Mouse (Mus musculus) thymus, adult 2 months (tissue): ENCODE results near the gene Flnb.

Experiments
- CTCF ChIP-seq: fragments of 200-500 bp; IDR thresholded peaks from 2 replicates; pipeline ENCODE4 v1.5.1; 2012; ENCODE audit warnings: mild to moderate bottlenecking, control low read depth, low read length, moderate library complexity, borderline replicate concordance; ENCODE audit not compliant: control insufficient read depth, poor library complexity, insufficient read depth; ENCODE audit errors: extremely low read depth
- POLR2A ChIP-seq: fragments of 200-500 bp; IDR thresholded peaks from 2 replicates; pipeline ENCODE4 v1.6.1; 2012; ENCODE audit warnings: mild to moderate bottlenecking, low read length, control low read depth, moderate library complexity; ENCODE audit not compliant: control insufficient read depth, poor library complexity, insufficient read depth; ENCODE audit errors: extremely low read depth

DNA sequence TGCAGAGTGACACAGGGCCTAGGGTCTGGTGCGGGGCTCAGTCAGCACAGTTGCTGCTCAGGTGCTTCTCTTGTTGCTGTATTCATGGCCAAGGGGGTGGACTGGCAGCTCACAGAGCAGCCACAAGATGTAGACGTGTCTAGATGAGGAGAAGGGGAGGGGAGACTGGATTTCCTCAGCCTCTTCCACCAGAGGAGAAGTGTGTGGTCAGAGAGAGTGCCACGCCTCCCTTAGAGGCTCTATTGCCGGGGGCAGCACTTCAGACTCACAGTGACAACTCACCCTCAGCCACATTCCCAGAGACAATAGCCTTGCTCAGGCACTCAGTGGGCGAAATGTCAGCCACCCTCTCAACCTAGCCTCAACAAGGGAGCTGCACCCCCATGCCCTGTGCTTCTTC lies 127.5 kb downstream of the Flnb start:
- no peak for TF ChIP-seq POLR2A
- TF ChIP-seq CTCF: no peak
